Mouse (Mus musculus) lung, postnatal 0 days (tissue): Measurements from ENCODE around the gene Tmem186.

Source experiments
- CTCF ChIP-seq: IDR thresholded peaks from 2 replicates; pipeline ENCODE4 v1.5.1; 2016; ENCODE audit warnings: antibody characterized with exemption, mild to moderate bottlenecking
- EP300 ChIP-seq: IDR thresholded peaks from 2 replicates; pipeline ENCODE4 v1.6.1; 2016; ENCODE audit warnings: antibody characterized with exemption, mild to moderate bottlenecking, control low read depth

- TF ChIP-seq CTCF = no peak
- TF ChIP-seq EP300 = no peak
Measured at GRCm38 (mm10) chr16:8676228-8676627, 38.7 kb upstream of the Tmem186 start.
